Mouse (Mus musculus): ENCODE data around the gene Slc44a2. TPM values are rescaled to one million over a fixed set of nuclear protein-coding genes. Genes with fewer than 3 reads are reported as not detected.

Slc44a2 gene
- polyA plus RNA-seq, 1 experiment: 9.0 TPM

Other genes with a start within 250 kb of the Slc44a2 start
- gene Gm49373, start 247.6 kb upstream of the Slc44a2 start, polyA plus RNA-seq (2012; ENCODE audit: insufficient read depth, insufficient read length, missing spikeins): 0.79 TPM in 1 of 2 replicates, not detected in the other
- gene Fdx1l, start 247.1 kb upstream of the Slc44a2 start, polyA plus RNA-seq (2012; ENCODE audit: insufficient read depth, insufficient read length, missing spikeins): 52.7 and 55.1 TPM in 2 replicates
- gene Gm38431, start 228.7 kb upstream of the Slc44a2 start, polyA plus RNA-seq (2012; ENCODE audit: insufficient read depth, insufficient read length, missing spikeins): not detected in 2 replicates
- 15.5 and 16.4 TPM in 2 replicates for gene Raver1, start 228.7 kb upstream of the Slc44a2 start, polyA plus RNA-seq (2012; ENCODE audit: insufficient read depth, insufficient read length, missing spikeins)
- 3.8 and 4.1 TPM in 2 replicates for gene Tyk2, start 189.5 kb upstream of the Slc44a2 start, polyA plus RNA-seq (2012; ENCODE audit: insufficient read depth, insufficient read length, missing spikeins)
- gene Cdc37, start 170.7 kb upstream of the Slc44a2 start, polyA plus RNA-seq (2012; ENCODE audit: insufficient read depth, insufficient read length, missing spikeins): 70.4 and 78.0 TPM in 2 replicates
- 16.2 and 29.4 TPM in 2 replicates for gene Pde4a, start 155.0 kb upstream of the Slc44a2 start, polyA plus RNA-seq (2012; ENCODE audit: insufficient read depth, insufficient read length, missing spikeins)
- gene Keap1, start 81.3 kb upstream of the Slc44a2 start, polyA plus RNA-seq (2012; ENCODE audit: insufficient read depth, insufficient read length, missing spikeins): 24.6 and 25.5 TPM in 2 replicates
- 2.1 and 3.6 TPM in 2 replicates for gene S1pr5, start 72.3 kb upstream of the Slc44a2 start, polyA plus RNA-seq (2012; ENCODE audit: insufficient read depth, insufficient read length, missing spikeins)
- gene Atg4d, start 55.4 kb upstream of the Slc44a2 start, polyA plus RNA-seq (2012; ENCODE audit: insufficient read depth, insufficient read length, missing spikeins): 23.5 and 23.7 TPM in 2 replicates
- gene Kri1, start 32.7 kb upstream of the Slc44a2 start, polyA plus RNA-seq (2012; ENCODE audit: insufficient read depth, insufficient read length, missing spikeins): 10.9 and 16.2 TPM in 2 replicates
- gene Cdkn2d, start 29.3 kb upstream of the Slc44a2 start, polyA plus RNA-seq (2012; ENCODE audit: insufficient read depth, insufficient read length, missing spikeins): 11.1 and 13.5 TPM in 2 replicates
- not detected in 2 replicates for gene Ap1m2, start 8.4 kb upstream of the Slc44a2 start, polyA plus RNA-seq (2012; ENCODE audit: insufficient read depth, insufficient read length, missing spikeins)
- gene Ilf3, start 47.2 kb downstream of the Slc44a2 start, polyA plus RNA-seq (2012; ENCODE audit: insufficient read depth, insufficient read length, missing spikeins): 11.7 and 13.8 TPM in 2 replicates
- gene Qtrt1, start 91.1 kb downstream of the Slc44a2 start, polyA plus RNA-seq (2012; ENCODE audit: insufficient read depth, insufficient read length, missing spikeins): 8.0 and 11.1 TPM in 2 replicates
- gene Dnm2, start 104.2 kb downstream of the Slc44a2 start, polyA plus RNA-seq (2012; ENCODE audit: insufficient read depth, insufficient read length, missing spikeins): 39.0 and 48.4 TPM in 2 replicates
- 19.3 and 24.6 TPM in 2 replicates for gene Tmed1, start 189.6 kb downstream of the Slc44a2 start, polyA plus RNA-seq (2012; ENCODE audit: insufficient read depth, insufficient read length, missing spikeins)
- 2.1 and 2.6 TPM in 2 replicates for gene AB124611, start 205.5 kb downstream of the Slc44a2 start, polyA plus RNA-seq (2012; ENCODE audit: insufficient read depth, insufficient read length, missing spikeins)
- 20.7 and 22.0 TPM in 2 replicates for gene Carm1, start 226.2 kb downstream of the Slc44a2 start, polyA plus RNA-seq (2012; ENCODE audit: insufficient read depth, insufficient read length, missing spikeins)

All from brown adipose tissue, adult 24 weeks (tissue).